Mouse (Mus musculus): ENCODE measurements around the gene Kat2b. TPM values are rescaled to one million over a fixed set of nuclear protein-coding genes. Genes with fewer than 3 reads are reported as not detected.
"Not testable (repeated sequence)": the region's sequence is repeated elsewhere in the genome, so short reads cannot be mapped to it uniquely, and the experiment has no call there.

The Kat2b gene
- polyA plus RNA-seq, 1 experiment, result 11.2 TPM

DNA sequence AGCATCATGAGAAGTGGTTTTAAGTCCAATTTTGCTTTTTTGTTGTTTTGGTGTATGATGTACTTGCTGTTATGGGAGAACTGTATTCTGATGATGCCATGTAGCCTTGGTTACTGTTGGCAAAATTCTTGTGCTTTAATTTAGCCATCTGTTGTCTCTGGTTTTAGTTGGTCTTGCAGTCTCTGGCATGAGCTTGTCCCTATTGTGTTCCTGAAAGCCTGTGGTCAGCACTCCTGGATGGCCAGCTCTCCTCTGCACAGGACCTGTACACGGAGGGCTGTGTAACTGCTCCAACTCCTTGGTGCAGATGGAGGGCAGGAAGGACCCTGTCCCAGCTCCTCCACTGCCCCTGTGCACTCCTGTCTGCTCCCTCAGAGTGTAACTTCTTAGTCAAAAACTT, 151.8 kb downstream of the Kat2b start:
- TF ChIP-seq POLR2A (IDR thresholded peaks at IDR 0.05; ENCODE audit: borderline replicate concordance, extremely low read depth, low read depth, low read length) (no peak), CTCF (IDR thresholded peaks at IDR 0.05; ENCODE audit: insufficient read depth, low read length) (no peak)
- whole genome bisulfite sequencing, result 65% methylated on average over 1 of the region's 1 CpGs

DNA sequence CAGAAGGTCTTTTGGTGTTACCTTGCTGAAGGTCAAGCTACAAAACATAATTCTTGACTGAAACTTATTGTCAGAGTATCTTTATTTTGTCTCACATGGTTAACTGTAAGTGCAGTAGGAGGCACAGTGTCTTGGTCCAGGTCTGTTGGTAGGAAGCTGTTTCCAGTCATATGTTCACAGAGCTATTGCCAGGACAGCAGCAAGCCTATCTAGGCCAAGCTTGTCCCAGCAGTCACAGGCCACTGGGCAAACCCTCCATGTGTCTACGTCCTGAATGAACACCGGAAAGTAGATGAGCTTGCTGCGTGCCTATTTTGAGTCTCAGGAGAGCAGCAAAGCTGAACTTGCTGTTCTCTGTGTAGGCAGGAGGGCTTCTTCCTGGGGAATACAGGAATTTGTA, 152.3 kb downstream of the Kat2b start:
- WGBS, result 88% methylated on average over 3 of the region's 3 CpGs
- not testable (repeated sequence) for H3K4me1 ChIP-seq (ENCODE audit: control insufficient read depth, insufficient read depth, low read length); DNase-seq; H3K4me3 ChIP-seq (replicated peaks; ENCODE audit: extremely low read depth, low read depth, low read length)

More for the DNA sequence above, 151.8 kb downstream of the Kat2b start:
- H3K4me1 ChIP-seq (ENCODE audit: control insufficient read depth, insufficient read depth, low read length), result no peaks in the 10 kb centered on the region
- no peak for DNase-seq
- no peak overlapping the region for H3K4me3 ChIP-seq (replicated peaks; ENCODE audit: extremely low read depth, low read depth, low read length)

Other genes starting within 250 kb of the Kat2b start
- 0.53 and 1.0 TPM in 2 replicates for gene Efhb, start 103.5 kb upstream of the Kat2b start, polyA plus RNA-seq (2012; rRNA removed)
- gene Rab5a, start 87.6 kb upstream of the Kat2b start, polyA plus RNA-seq (2012; rRNA removed), result 8.9 and 13.5 TPM in 2 replicates
- gene Pp2d1, start 27.4 kb upstream of the Kat2b start, polyA plus RNA-seq (2012; rRNA removed), result not detected in 2 replicates
- 0.09 and 0.14 TPM in 2 replicates for gene Sgo1, start 122.5 kb downstream of the Kat2b start, polyA plus RNA-seq (2012; rRNA removed)

Measured in lung, adult 2 months (tissue).